In genomic region chr2:139220757-139221400, GRCm38 (mm10) we compare ENCODE assay signal across 9 mouse cellular contexts.
DNase-seq lines count a peak whose midpoint lies in the region; ATAC-seq lines count a peak whose summit lies in the region.
"Had no signal": no experiment of that assay in that cellular context is flagged by ENCODE, and none has a peak within 500 bp of the region (broad histone marks: within the 10 kb centered on the region; RNA-seq: fewer than 3 reads in every experiment).

No protein-coding gene starts in this region.

- H3K27me3 ChIP-seq in midbrain, embryonic 12.5 days = no peaks in the 10 kb centered on the region
- H3K27me3 ChIP-seq in midbrain, embryonic 11.5 days (ENCODE audit: control insufficient read depth, insufficient read depth, low read length) = no peaks in the 10 kb centered on the region

- DNase-seq in cerebellum, postnatal 10 days = peak; percentile 29
- no peak for DNase-seq in cerebellum, adult 8-10 months
- DNase-seq in midbrain, embryonic 11.5 days (ENCODE audit: low spot score, missing footprints) = no peak
- DNase-seq in left cerebral cortex, adult 8-10 months (ENCODE audit: low spot score in 2 of 2) = peak; percentile 5 to 12
- DNase-seq in right cerebral cortex, postnatal 10 days (ENCODE audit: low spot score in 2 of 2) = peak; percentile 44 to 49
- DNase-seq in thymus, postnatal 4 days = no peak
- DNase-seq in urinary bladder, postnatal 10 days (ENCODE audit: low spot score) = no peak

- H3K4me3 ChIP-seq in midbrain, embryonic 12.5 days = no peak overlapping the region
- no peak overlapping the region for H3K4me3 ChIP-seq in midbrain, embryonic 11.5 days (ENCODE audit: low read depth, low read length)

- 65% methylated on average over 9 of the region's 9 CpGs for WGBS in midbrain, embryonic 12.5 days
- 73% methylated on average over 9 of the region's 9 CpGs for WGBS in midbrain, embryonic 11.5 days

- no peaks in the 10 kb centered on the region for H3K4me1 ChIP-seq in midbrain, embryonic 12.5 days
- no peaks in the 10 kb centered on the region for H3K4me1 ChIP-seq in midbrain, embryonic 11.5 days (ENCODE audit: control insufficient read depth, insufficient read depth, low read length)

- no peak overlapping the region for H3K9ac ChIP-seq in midbrain, embryonic 12.5 days (replicated peaks)
- no peak overlapping the region for H3K9ac ChIP-seq in midbrain, embryonic 11.5 days (ENCODE audit: low read length)
- H3K9ac ChIP-seq: liver, embryonic 14.5 days had no signal

- no peaks in the 10 kb centered on the region for H3K36me3 ChIP-seq in midbrain, embryonic 12.5 days
- H3K36me3 ChIP-seq in midbrain, embryonic 11.5 days (ENCODE audit: control insufficient read depth, insufficient read depth, low read length) = no peaks in the 10 kb centered on the region

- H3K9me3 ChIP-seq in midbrain, embryonic 12.5 days = no peaks in the 10 kb centered on the region
- H3K9me3 ChIP-seq in midbrain, embryonic 11.5 days (ENCODE audit: control insufficient read depth, low read length) = no peaks in the 10 kb centered on the region

- 0 out of 2 replicates have a peak, but pooled peaks have one; percentile 54 for ATAC-seq in midbrain, embryonic 12.5 days (ENCODE audit: low FRiP score, low read depth)
- ATAC-seq in midbrain, embryonic 11.5 days (ENCODE audit: low FRiP score) = no peak

- H3K27ac ChIP-seq in midbrain, embryonic 12.5 days (replicated peaks) = no peak overlapping the region
- no peak overlapping the region for H3K27ac ChIP-seq in midbrain, embryonic 11.5 days (ENCODE audit: low read depth, low read length)
- H3K27ac ChIP-seq: liver, embryonic 14.5 days had no signal

- no peak overlapping the region for H3K4me2 ChIP-seq in midbrain, embryonic 12.5 days (replicated peaks)
- no peak overlapping the region for H3K4me2 ChIP-seq in midbrain, embryonic 11.5 days

Comparison
In these comparisons a context has a peak if more than half of its experiments do, and no peak if none do; other contexts are left out.
1. DNase-seq: peak in cerebellum, postnatal 10 days (2 of 2), left cerebral cortex, adult 8-10 months (2 of 2) and right cerebral cortex, postnatal 10 days (2 of 2); none in cerebellum, adult 8-10 months (single experiment), midbrain, embryonic 11.5 days (single experiment), thymus, postnatal 4 days (single experiment) and urinary bladder, postnatal 10 days (single experiment).